ENCODE assay signal across 17 mouse cellular contexts in the genomic region with DNA sequence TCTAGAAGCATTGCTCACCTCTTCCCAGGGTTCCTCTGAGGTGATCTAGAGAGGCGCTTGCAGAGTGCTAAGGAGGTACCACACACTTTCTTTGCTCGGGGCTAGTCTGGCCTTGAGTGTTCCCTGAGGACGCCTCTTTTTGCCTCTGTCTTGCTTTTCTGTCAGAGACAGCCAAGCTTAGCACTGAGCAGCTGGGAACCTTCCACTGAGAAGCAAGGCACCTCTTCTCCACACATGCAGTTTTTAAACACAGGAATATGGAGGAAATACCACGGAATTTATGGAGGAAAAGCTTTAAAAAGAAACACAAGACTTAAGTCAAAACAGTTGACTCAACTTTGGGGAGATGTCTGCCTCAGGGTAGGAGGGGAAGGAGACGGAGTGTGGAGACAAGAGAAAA.
"Had no signal": no experiment of that assay in that cellular context is flagged by ENCODE, and none has a peak within 500 bp of the region (broad histone marks: within the 10 kb centered on the region; RNA-seq: fewer than 3 reads in every experiment).

No protein-coding gene starts in this region.

- H3K9me3 ChIP-seq: kidney, embryonic 15.5 days; limb, embryonic 13.5 days; midbrain, embryonic 12.5 days; neural tube, embryonic 13.5 days; stomach, embryonic 15.5 days had no signal

- ATAC-seq: intestine, embryonic 16.5 days; midbrain, embryonic 16.5 days had no signal

- DNase-seq: kidney, adult 2 months; kidney, postnatal 14 days; left cerebral cortex, postnatal 4 days; lung, adult 18-20 months; lung, postnatal 36 days; retina, postnatal 1 day; right cerebral cortex, postnatal 4 days; spleen, adult 18-20 months; thymus, adult 18-20 months; thymus, postnatal 14 days had no signal

- H3K27ac ChIP-seq: kidney, embryonic 15.5 days; limb, embryonic 13.5 days; midbrain, embryonic 12.5 days; neural tube, embryonic 13.5 days; stomach, embryonic 15.5 days had no signal

- H3K36me3 ChIP-seq: kidney, embryonic 15.5 days; limb, embryonic 13.5 days; midbrain, embryonic 12.5 days; neural tube, embryonic 13.5 days; stomach, embryonic 15.5 days had no signal

- H3K4me2 ChIP-seq: kidney, embryonic 15.5 days; limb, embryonic 13.5 days; midbrain, embryonic 12.5 days; neural tube, embryonic 13.5 days; stomach, embryonic 15.5 days had no signal

- H3K27me3 ChIP-seq: kidney, embryonic 15.5 days; limb, embryonic 13.5 days; midbrain, embryonic 12.5 days; neural tube, embryonic 13.5 days; stomach, embryonic 15.5 days had no signal

- H3K4me3 ChIP-seq: kidney, embryonic 15.5 days; limb, embryonic 13.5 days; midbrain, embryonic 12.5 days; neural tube, embryonic 13.5 days; stomach, embryonic 15.5 days had no signal

- H3K9ac ChIP-seq: kidney, embryonic 15.5 days; limb, embryonic 13.5 days; midbrain, embryonic 12.5 days; neural tube, embryonic 13.5 days; stomach, embryonic 15.5 days had no signal
